32 mouse cellular contexts compared by ENCODE assay signal in the genomic region with DNA sequence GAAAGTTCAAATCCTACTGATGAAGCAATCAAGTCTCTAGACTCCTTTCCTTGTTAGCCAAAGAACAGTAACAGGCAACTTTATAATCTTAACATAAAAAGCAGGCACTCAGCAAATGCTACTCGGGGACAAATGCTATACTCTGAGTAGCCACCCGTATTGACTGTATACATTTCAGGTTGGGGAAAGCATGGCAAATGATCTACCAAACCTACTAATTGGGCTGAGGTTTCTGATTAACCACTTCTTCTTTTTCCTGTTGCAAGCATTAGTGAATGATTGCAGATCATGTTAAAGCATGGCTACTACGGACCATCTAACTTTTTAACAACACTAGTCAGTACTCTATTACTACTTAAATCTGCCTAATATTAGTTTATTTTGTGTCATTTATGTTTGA.
"Had no signal": no experiment of that assay in that cellular context is flagged by ENCODE, and none has a peak within 500 bp of the region (broad histone marks: within the 10 kb centered on the region; RNA-seq: fewer than 3 reads in every experiment).

No protein-coding gene starts in this region.

- H3K4me3 ChIP-seq: heart, adult 2 months; heart, embryonic 10.5 days; heart, embryonic 12.5 days; heart, embryonic 13.5 days; heart, embryonic 15.5 days; hindbrain, embryonic 10.5 days; hindbrain, embryonic 12.5 days; hindbrain, embryonic 13.5 days; hindbrain, embryonic 15.5 days; intestine, embryonic 15.5 days; layer of hippocampus, adult 2 months; left cerebral cortex, adult 2 months had no signal

- DNase-seq: heart, adult 18-20 months; heart, adult 2 months; heart, postnatal 10 days; heart, postnatal 14 days; heart, postnatal 36 days; heart, postnatal 4 days; kidney, adult 11 months; kidney, adult 18-20 months; kidney, adult 8-10 months; kidney, adult 9 months; kidney, postnatal 36 days; kidney, postnatal 4 days; layer of hippocampus, adult 9-11 months; layer of hippocampus, postnatal 36 days had no signal

- H3K36me3 ChIP-seq: heart, embryonic 10.5 days; heart, embryonic 12.5 days; heart, embryonic 13.5 days; heart, embryonic 15.5 days; hindbrain, embryonic 12.5 days; hindbrain, embryonic 13.5 days; hindbrain, embryonic 15.5 days; intestine, embryonic 15.5 days had no signal

- H3K9me3 ChIP-seq: heart, embryonic 10.5 days; heart, embryonic 12.5 days; heart, embryonic 13.5 days; heart, embryonic 15.5 days; hindbrain, embryonic 10.5 days; hindbrain, embryonic 12.5 days; hindbrain, embryonic 13.5 days; hindbrain, embryonic 15.5 days; intestine, embryonic 15.5 days had no signal

- H3K27me3 ChIP-seq: heart, embryonic 12.5 days; heart, embryonic 13.5 days; heart, embryonic 15.5 days; hindbrain, embryonic 12.5 days; hindbrain, embryonic 13.5 days; hindbrain, embryonic 15.5 days; intestine, embryonic 15.5 days had no signal

- H3K4me2 ChIP-seq: heart, embryonic 11.5 days; heart, embryonic 12.5 days; heart, embryonic 13.5 days; heart, embryonic 15.5 days; hindbrain, embryonic 12.5 days; hindbrain, embryonic 13.5 days; hindbrain, embryonic 14.5 days; hindbrain, embryonic 15.5 days; intestine, embryonic 15.5 days had no signal

- H3K4me1 ChIP-seq: heart, embryonic 10.5 days; heart, embryonic 12.5 days; heart, embryonic 13.5 days; heart, embryonic 15.5 days; hindbrain, embryonic 10.5 days; hindbrain, embryonic 12.5 days; hindbrain, embryonic 13.5 days; hindbrain, embryonic 15.5 days; intestine, embryonic 15.5 days had no signal

- ATAC-seq: hindbrain, embryonic 16.5 days; hindbrain, postnatal 0 days; inflammation-experienced regulatory T-cells, adult 6 months; intestine, embryonic 15.5 days; intestine, embryonic 16.5 days; intestine, postnatal 0 days had no signal

- H3K9ac ChIP-seq: heart, embryonic 12.5 days; heart, embryonic 13.5 days; heart, embryonic 15.5 days; hindbrain, embryonic 12.5 days; hindbrain, embryonic 13.5 days; hindbrain, embryonic 14.5 days; hindbrain, embryonic 15.5 days; intestine, embryonic 15.5 days had no signal

- H3K27ac ChIP-seq: heart, adult 2 months; heart, embryonic 10.5 days; heart, embryonic 13.5 days; heart, embryonic 15.5 days; hindbrain, embryonic 10.5 days; hindbrain, embryonic 12.5 days; hindbrain, embryonic 13.5 days; hindbrain, embryonic 14.5 days; hindbrain, embryonic 15.5 days; hindbrain, postnatal 0 days; intestine, embryonic 15.5 days; layer of hippocampus, adult 2 months; left cerebral cortex, adult 2 months had no signal
